Mouse (Mus musculus): ENCODE results near the gene Ang4. TPM values are rescaled to one million over a fixed set of nuclear protein-coding genes. Genes with fewer than 3 reads are reported as not detected.

Ang4 gene
- polyA plus RNA-seq, 1 experiment from 2014 or later = not detected

GRCm38 (mm10) chr14:51739150-51739993, 34.0 kb downstream of the Ang4 start:
- no peak overlapping the region for H3K27ac ChIP-seq
- H3K4me2 ChIP-seq (replicated peaks) = peak overlapping the region; percentile 82
- H3K9me3 ChIP-seq = no peaks in the 10 kb centered on the region
- no peak overlapping the region for H3K9ac ChIP-seq
- ATAC-seq (ENCODE audit: insufficient number of reproducible peaks, insufficient read depth, low FRiP score, low TSS enrichment) = no peak
- H3K4me1 ChIP-seq = peaks cover 20% of the 10 kb centered on the region
- 2% methylated on average over 24 of the region's 24 CpGs for WGBS
- peak overlapping the region; percentile 37 for H3K4me3 ChIP-seq
- no peaks in the 10 kb centered on the region for H3K36me3 ChIP-seq
- peaks cover 42% of the 10 kb centered on the region for H3K27me3 ChIP-seq

- Histone ChIP-seq H3K36me3 (no peaks in the 10 kb centered on the region), H3K4me2 (replicated peaks) (peak overlapping the region; percentile 82), H3K9ac (no peak overlapping the region), H3K27me3 (peaks cover 42% of the 10 kb centered on the region), H3K27ac (no peak overlapping the region), H3K4me3 (peak overlapping the region; percentile 28), H3K9me3 (no peaks in the 10 kb centered on the region), H3K4me1 (peaks cover 20% of the 10 kb centered on the region)
- ATAC-seq (ENCODE audit: insufficient number of reproducible peaks, insufficient read depth, low FRiP score, low TSS enrichment) = no peak
- WGBS = 3% methylated on average over 29 of the region's 29 CpGs
Observed at GRCm38 (mm10) chr14:51738411-51739149, 34.8 kb downstream of the Ang4 start.

DNA sequence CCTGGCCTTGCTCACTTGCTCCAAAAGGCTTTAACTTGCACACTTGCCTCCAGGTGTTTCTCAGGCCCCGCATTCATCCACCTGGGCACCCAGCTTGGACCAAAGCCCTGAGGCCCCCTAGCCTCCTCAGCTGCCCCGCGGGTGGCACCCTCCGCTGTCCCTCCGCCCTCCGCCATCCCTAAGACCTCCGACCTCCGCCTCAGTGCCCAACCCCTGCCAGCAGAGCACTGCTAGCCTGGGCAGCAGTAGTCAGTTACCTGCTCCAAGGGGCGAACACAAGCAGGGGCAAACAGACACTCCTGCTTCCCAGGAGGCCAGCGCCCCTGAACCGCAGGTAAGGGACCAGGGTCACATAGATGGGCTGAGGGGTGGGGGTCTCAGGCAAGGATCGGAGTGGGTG, 35.4 kb downstream of the Ang4 start:
- no peak; the same call in 1 of the 2 replicates for ATAC-seq (ENCODE audit: insufficient number of reproducible peaks, insufficient read depth, low FRiP score, low TSS enrichment)
- H3K9ac ChIP-seq = no peak overlapping the region
- H3K4me2 ChIP-seq (replicated peaks) = no peak overlapping the region
- no peak overlapping the region for H3K4me3 ChIP-seq
- H3K27ac ChIP-seq = no peak overlapping the region
- H3K9me3 ChIP-seq = no peaks in the 10 kb centered on the region
- peaks cover 20% of the 10 kb centered on the region for H3K4me1 ChIP-seq
- H3K27me3 ChIP-seq = peaks cover 42% of the 10 kb centered on the region
- WGBS = 14% methylated on average over 12 of the region's 12 CpGs
- no peaks in the 10 kb centered on the region for H3K36me3 ChIP-seq

DNA sequence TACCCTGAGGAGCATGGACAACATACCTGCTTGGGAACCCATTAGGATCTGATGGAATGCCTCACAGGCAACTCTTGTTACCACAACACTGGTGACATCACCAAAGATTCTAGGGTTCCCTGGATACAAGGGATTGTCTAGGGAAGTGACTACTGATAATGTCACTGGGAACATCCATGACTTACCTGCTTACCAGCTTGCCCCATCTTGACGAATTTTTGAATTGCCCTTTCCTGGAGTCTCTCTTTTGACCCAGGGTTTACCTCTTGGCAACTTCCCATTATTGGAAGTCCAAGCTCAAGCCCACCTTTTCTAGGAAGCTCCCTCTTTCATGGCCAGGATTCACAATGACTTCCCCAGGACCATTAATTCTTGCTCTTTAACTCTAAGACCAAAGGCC, 56.3 kb downstream of the Ang4 start, which contains the start of gene Gm5800:
Gene Gm5800, minus strand, starts transcription at position 101 of the 400 bp plus-strand sequence.
- ATAC-seq (ENCODE audit: insufficient number of reproducible peaks, insufficient read depth, low FRiP score, low TSS enrichment) = no peak
- H3K27ac ChIP-seq = no peak within 1 kb of the TSS
- no peaks in the 10 kb centered on the region for H3K9me3 ChIP-seq
- no peaks in the 10 kb centered on the region for H3K4me1 ChIP-seq
- H3K9ac ChIP-seq = no peak within 1 kb of the TSS
- H3K36me3 ChIP-seq = no peaks in the 10 kb centered on the region
- no peak within 1 kb of the TSS for H3K4me3 ChIP-seq
- H3K27me3 ChIP-seq = no peaks in the 10 kb centered on the region
- H3K4me2 ChIP-seq (replicated peaks) = no peak within 1 kb of the TSS
- WGBS = 61% methylated on average over 1 of the region's 1 CpGs

Other genes with a start within 250 kb of the Ang4 start
- gene Gm5622, start 220.8 kb downstream of the Ang4 start, polyA plus RNA-seq (2016; fragmentation: Nextera tagmentation; extraction: Ambion mirVana) = not detected in 2 replicates
- not detected in 2 replicates for gene Gm17175, start 199.5 kb downstream of the Ang4 start, polyA plus RNA-seq (2016; fragmentation: Nextera tagmentation; extraction: Ambion mirVana)
- not detected in 2 replicates for gene Gm17174, start 181.5 kb downstream of the Ang4 start, polyA plus RNA-seq (2016; fragmentation: Nextera tagmentation; extraction: Ambion mirVana)
- not detected in 2 replicates for gene Gm17078, start 162.3 kb downstream of the Ang4 start, polyA plus RNA-seq (2016; fragmentation: Nextera tagmentation; extraction: Ambion mirVana)
- not detected in 2 replicates for gene Gm4181, start 137.9 kb downstream of the Ang4 start, polyA plus RNA-seq (2016; fragmentation: Nextera tagmentation; extraction: Ambion mirVana)
- not detected in 2 replicates for gene Gm17079, start 78.1 kb downstream of the Ang4 start, polyA plus RNA-seq (2016; fragmentation: Nextera tagmentation; extraction: Ambion mirVana)
- not detected in 2 replicates for gene Gm5800, start 56.4 kb downstream of the Ang4 start, polyA plus RNA-seq (2016; fragmentation: Nextera tagmentation; extraction: Ambion mirVana)
- gene AY358078, start 26.5 kb upstream of the Ang4 start, polyA plus RNA-seq (2016; fragmentation: Nextera tagmentation; extraction: Ambion mirVana) = not detected in 2 replicates
- gene Ear6, start 80.1 kb upstream of the Ang4 start, polyA plus RNA-seq (2016; fragmentation: Nextera tagmentation; extraction: Ambion mirVana) = not detected in 2 replicates
- gene Mettl17, start 111.3 kb upstream of the Ang4 start, polyA plus RNA-seq (2016; fragmentation: Nextera tagmentation; extraction: Ambion mirVana) = 55.5 and 56.8 TPM in 2 replicates
- 1.4 and 1.5 TPM in 2 replicates for gene Slc39a2, start 119.3 kb upstream of the Ang4 start, polyA plus RNA-seq (2016; fragmentation: Nextera tagmentation; extraction: Ambion mirVana)
- 30.9 and 37.1 TPM in 2 replicates for gene Ndrg2, start 140.6 kb upstream of the Ang4 start, polyA plus RNA-seq (2016; fragmentation: Nextera tagmentation; extraction: Ambion mirVana)
- not detected in 2 replicates for gene Tppp2, start 144.8 kb upstream of the Ang4 start, polyA plus RNA-seq (2016; fragmentation: Nextera tagmentation; extraction: Ambion mirVana)
- gene Rnase13, start 149.2 kb upstream of the Ang4 start, polyA plus RNA-seq (2016; fragmentation: Nextera tagmentation; extraction: Ambion mirVana) = not detected in 2 replicates
- 204 and 214 TPM in 2 replicates for gene Arhgef40, start 211.1 kb upstream of the Ang4 start, polyA plus RNA-seq (2016; fragmentation: Nextera tagmentation; extraction: Ambion mirVana)
- gene Tmem253, start 242.1 kb upstream of the Ang4 start, polyA plus RNA-seq (2016; fragmentation: Nextera tagmentation; extraction: Ambion mirVana) = 0.51 and 0.63 TPM in 2 replicates
- gene Zfp219, start 247.1 kb upstream of the Ang4 start, polyA plus RNA-seq (2016; fragmentation: Nextera tagmentation; extraction: Ambion mirVana) = 56.7 and 60.6 TPM in 2 replicates